Mouse (Mus musculus): ENCODE results near the gene AC109138.7.
A peak's percentile ranks its signal among the peaks of the same experiment; 100 is the strongest.

The AC109138.7 gene

DNA sequence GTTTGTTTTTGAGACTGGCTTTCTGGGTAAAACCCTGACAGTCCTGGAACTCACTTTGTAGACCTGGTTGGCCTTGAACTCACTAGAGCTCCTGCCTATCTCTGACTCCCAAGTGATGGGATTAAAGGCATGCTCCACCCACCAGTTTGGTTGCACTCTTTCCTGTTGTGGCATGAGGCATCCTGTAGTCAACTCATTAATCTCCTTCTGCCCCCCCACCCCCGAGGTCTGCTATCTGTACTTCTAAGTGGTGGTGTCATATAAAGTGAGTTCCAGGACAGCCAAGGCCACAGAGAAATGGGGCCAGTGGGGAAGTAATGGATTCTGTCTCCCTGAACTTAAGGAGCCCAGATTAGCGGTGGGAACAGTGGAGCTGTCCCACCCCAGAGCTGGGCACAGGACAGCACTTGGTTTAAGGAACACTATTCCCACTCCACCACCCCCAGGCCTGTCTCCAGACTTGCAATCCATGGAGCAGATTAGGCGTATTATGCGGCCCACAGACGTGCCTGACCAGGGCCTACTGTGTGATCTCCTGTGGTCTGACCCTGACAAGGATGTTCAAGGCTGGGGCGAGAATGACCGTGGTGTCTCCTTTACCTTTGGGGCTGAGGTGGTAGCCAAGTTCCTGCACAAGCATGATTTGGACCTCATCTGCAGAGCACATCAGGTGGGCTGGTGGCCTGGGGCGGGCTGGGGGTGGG lies 20.0 kb upstream of the AC109138.7 start:
- DNase-seq: no peak

DNA sequence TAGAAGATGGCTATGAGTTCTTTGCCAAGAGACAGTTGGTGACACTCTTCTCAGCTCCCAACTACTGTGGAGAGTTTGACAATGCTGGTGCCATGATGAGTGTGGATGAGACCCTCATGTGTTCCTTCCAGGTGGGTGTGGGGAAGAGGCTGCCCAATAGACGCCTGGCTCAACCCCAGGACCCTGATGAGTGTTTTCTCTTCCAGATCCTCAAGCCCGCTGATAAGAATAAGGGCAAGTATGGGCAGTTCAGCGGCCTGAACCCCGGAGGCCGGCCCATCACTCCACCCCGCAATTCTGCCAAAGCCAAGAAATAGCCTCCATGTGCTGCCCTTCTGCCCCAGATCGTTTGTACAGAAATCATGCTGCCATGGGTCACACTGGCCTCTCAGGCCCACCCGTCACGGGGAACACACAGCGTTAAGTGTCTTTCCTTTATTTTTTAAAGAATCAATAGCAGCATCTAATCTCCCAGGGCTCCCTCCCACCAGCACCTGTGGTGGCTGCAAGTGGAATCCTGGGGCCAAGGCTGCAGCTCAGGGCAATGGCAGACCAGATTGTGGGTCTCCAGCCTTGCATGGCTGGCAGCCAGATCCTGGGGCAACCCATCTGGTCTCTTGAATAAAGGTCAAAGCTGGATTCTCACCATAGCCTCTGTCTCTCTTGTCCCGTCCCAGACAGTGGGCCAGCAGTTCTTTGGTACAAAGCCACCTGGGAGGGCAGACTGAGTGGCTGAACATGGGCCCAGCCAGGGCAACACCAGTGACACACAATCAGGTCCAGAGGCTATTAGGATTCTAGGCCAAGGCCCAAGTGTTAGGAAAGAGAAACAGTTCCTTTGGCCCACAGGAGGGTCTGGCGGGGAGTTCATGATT lies 19.1 kb upstream of the AC109138.7 start:
- no peak for DNase-seq

DNA sequence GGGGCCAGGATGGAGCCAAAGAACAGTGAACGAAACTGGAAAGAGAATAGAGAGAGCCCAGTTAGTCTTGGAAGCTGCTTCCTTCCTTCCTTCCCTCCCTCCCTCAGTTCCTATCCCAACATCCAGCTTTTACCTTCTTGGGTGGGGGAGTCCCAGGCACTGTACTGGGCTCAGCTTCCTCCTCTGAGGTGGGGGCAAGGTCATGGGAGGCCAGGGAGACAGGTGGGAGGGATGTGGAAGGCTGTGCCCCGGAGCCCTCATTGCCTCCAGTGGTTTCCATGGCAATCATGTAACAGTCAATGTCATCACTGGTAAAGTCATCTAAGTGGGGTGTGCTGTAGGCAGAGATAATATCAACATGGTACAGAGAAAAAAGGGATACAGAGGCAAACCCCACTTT lies 18.1 kb upstream of the AC109138.7 start:
- DNase-seq: no peak

DNA sequence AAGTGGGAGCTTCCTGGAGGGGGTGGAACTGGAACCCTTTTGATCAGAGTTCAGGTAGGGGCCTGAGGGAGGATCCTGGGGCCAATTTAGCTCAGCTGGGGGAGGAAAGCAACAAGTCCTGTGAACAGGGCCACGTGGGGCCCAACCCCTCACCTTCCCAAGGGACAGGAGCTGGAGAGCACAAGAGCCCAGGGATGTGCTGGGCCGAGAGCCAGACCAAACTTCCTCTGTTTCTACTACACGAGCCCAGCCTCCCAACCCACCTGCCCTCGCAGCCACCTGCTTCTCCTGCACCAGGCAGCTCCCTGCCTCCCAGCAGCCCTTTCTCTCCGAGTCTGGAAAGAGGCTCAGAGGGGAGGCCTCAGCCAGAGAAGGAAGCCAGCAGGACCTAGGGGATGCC lies 17.6 kb upstream of the AC109138.7 start:
- DNase-seq: no peak

DNA sequence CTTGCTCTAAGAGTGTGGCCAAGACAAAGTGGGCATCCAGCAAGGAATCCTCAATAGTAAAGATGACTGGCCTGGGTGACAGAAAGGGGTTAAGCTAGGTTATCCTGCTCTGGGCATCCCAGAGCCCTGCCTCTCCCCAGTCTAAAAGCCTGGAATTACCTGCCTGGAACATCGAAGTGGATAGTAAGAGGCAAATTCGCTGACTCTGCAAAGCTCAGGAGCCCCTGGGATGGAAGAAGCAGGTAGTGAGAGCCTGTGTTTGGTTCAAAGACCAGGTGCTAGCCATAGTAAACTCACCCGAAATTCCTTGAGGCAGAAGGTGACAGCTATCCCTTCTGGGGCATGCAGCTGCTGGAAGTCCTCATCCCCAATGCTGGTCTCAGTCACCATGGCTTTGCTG lies 17.0 kb upstream of the AC109138.7 start:
- no peak for DNase-seq

DNA sequence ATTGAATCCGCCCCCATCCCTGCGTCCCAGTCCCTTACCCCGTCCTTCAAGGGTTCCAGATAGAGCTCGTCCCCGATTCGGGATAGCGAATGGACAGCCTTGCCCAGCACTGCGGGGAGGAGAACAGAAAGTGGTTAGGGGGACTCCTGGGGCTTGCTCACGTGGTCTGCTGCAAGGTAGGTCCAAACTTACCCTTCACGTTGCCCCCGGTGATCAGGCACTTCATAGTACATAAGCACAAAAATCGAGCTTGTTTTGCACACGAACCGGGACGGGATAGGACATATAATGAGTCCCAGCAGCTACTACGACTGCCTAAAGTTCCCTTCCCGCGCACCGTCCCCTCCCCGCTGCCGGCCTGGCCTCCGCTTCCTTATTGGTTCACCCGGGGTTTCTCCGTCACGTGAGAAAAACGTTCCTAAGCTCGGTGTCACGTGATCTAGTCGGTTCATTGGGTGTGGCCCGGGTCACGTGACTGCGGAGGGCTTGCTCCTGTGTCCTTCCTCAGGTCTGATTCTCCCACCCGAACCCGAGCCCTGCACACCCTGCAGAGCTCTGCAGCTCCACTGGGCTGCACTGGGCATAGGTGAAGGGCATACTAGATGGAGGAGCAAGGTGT lies 12.8 kb upstream of the AC109138.7 start, which contains the start of gene Rad9a:
Rad9a (minus strand) TSS at position 372 of the 619 bp plus-strand sequence.
- DNase-seq: peak; percentile 98

DNA sequence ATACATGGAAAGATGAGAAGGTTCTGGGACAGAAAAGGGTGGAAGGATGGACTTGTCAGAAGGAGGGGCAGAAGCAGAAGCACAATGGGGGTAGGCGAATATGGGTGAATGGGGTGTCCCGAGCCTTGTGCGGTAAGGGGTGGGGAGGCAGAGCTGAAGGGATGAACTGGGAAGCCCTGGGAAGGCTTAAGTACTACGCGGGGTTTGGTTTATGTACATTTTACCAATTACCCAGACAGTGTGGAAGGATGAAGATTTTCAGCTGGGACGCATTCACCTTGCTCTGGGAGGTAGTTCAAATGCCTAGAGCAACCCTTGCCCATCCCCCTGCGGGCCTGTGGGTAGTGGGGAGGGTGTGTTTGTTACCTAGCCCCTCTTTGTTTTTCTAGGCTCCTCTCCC lies 12.0 kb upstream of the AC109138.7 start:
- DNase-seq: no peak

DNA sequence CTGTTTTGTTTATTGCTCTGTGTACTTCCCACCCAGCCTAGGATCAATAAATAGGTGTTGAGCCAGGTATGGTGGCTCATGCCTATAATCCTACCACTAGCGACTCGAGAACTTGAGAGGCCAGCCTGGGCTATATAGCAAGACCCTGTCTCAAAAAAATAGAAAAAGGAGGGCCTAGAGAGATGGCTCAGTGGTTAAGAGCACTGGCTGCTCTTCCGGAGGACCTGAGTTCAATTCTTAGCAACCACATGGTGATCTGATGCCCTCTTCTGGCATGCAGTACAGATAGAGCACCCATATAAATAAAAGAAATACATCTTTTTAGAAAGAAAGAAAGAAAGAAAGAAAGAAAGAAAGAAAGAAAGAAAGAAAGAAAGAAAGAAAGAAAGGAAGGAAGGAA lies 11.0 kb upstream of the AC109138.7 start:
- DNase-seq: no peak

DNA sequence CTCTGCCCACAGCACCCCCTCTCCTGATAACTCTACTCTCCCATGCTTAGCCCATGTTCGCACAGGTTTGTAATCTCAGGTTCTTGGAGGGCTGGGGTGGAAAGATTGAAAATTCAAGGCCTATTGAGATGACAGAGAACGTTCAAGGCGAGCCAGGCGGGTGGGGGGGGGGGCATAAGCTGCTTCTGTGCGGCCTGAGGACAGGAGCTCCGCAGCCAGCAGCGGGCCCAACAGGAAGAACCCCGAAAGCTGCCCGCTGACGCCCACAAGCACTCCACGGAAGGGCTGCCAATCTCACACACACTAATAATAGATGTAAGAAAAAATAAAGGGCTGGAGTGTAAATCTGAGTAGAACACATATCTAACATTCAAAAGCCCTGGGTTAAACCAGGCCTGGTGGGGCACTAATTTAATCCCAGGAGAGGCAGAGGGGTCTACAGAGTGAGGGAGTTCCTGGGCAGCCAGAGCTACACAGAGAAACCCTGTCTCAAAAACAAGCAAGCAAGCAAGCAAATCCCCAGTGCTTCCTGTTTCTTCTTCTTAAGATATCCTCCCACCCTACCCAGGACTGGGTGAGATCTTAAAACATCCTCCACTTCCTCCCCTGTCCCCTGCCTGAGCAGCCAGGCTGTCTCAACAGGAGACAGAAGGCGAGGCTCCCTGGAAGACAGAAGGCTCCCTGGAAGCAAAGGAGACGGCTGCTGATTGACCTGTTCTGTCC lies 10.4 kb upstream of the AC109138.7 start:
- no peak for DNase-seq

DNA sequence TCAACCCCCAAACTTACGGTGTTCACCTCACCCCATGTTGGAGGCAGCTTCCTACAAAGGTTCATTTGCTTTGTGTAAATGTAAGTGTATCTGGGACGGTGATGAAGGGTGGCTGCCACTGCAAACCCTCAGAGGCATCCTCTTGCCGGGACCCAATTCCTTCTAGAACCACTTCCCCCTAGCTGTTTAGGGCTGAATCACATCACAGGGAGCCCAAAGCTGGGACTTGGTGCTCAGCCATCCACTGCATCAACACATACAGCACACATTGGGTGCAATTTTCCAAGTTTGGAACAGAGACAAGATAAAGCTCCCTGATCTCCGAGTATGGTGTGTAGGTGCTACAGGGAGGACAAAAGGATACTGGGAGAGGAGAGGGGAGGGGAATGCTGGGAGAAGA lies 9.3 kb upstream of the AC109138.7 start:
- no peak for DNase-seq

DNA sequence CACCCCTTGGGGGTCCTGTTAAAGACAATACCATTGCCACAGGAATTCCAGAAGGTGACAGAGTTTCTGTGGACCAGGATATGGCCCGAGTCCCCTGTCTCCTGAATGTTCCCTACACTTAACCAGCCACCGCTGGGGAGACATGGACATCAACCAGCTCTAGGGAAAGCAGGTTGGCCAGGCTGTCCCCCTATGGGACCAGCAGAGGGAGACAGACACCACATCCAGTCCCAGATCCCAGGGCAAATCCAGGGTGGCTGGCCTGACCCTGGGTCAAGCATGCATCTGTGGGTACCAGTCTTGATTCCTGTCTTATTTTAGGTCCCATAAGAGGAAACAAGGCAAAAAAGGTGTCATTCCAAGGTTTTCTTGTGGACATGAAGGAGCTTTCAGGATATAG lies 7.2 kb upstream of the AC109138.7 start:
- peak; percentile 89 for DNase-seq

DNA sequence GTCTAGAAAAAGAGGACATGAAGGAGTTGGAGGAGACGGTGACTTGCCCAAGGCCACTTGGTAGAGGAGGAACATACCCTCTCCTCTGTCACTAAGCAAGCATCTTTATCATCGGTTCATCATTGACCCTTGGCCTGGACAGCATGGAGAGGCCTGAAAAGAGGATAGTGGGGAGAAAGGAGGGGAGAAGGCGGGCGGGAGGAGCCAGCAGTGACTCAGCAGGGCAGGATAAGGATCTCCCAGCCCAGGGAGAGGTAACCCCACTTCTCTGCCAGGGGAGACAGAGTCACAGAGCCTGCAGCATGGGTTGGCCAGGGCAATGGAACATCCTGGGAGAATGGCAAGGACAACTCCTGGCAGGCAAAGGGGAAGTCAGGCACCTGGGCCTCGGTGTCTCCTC lies 5.6 kb upstream of the AC109138.7 start:
- no peak for DNase-seq

DNA sequence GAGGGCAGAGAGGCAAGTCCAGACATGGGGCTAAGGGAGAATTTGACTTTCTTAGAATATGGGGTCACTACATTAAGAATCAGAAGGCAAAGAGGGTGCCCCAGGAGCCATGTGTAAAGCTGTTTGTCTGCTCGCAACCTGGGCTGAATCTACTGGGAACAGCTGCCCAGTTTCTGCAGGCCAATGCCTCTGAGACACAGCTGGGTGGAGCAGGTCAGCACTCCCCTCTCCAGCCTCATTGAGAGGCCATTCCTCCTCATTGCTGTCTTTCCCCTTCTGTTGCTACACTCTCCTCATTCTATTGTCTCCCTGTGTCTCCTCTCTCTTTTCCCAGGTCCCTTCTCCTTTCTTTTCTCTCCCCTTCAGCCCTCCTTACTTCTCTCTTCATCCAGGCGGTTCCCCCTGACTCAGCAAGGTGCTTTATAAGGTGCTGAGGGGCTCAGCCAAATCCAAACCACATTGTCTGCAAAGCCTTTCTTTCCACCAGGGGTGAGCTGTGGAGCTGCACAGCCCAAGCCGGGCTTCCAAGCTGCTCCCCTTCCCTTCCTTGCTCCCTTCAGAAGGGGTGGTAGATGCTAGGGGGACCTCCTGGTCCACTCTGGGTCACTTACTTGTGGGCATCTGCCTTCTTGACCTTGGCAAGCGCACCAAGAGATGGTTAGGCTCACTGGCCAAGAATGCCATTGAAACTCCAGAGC lies 2.1 kb upstream of the AC109138.7 start:
- DNase-seq: no peak

DNA sequence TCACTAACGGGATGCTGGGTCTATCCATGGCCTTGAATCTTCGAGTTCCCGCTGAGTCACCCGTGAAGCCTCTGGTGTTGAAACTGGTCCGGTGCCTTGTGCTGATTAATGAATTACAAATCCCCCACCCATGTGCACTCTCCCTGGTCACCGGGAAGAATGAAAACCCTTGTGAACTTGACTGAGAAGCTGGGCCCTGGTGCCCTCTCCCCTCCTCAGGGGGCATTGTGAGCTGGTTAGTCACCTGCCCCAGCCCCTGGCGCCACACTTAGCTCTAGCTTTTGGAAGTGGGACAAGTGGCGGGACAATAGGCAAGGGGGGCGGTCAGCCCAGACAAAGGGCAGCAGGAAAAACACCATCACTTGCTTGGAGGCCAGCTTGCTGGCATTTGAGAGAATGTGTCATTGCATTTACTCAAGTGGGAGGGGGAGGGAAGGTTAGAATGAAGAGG lies 608 bp upstream of the AC109138.7 start:
- DNase-seq: peak; percentile 79

DNA sequence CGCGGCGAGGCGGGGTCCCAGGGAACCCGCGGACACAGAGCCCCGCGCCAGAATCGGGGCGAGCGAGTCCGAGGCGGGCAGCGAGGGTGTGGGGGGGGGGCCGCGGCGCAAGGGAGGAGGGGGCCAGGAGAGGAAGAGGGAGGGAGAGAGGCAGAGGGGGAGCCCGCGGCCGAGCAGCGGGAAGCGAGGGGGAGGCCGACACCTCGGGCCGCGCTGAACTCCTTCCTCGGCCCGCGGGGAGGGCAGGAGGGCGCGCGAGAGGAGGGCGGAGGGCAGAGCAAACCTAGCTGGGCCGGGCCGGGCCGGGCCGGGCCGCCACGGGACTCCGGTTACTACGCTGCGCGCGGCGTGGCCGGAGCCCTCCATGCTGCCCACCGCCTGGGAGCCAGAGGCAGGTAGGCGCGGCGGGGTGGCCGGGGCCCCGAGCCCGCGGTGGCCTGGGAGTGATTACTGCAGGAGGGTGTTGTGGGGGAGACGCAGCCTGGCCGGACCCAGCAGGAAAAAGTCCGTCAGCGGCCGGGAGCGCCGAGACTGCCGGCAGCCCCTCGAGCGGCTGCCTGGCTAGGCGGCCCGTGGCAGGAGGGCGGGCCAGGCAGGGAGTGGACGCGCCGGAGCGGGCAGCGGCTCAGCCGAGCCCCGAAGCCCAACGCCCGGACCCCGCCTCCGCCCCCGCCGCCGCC lies 754 bp downstream of the AC109138.7 start:
- DNase-seq: no peak

DNA sequence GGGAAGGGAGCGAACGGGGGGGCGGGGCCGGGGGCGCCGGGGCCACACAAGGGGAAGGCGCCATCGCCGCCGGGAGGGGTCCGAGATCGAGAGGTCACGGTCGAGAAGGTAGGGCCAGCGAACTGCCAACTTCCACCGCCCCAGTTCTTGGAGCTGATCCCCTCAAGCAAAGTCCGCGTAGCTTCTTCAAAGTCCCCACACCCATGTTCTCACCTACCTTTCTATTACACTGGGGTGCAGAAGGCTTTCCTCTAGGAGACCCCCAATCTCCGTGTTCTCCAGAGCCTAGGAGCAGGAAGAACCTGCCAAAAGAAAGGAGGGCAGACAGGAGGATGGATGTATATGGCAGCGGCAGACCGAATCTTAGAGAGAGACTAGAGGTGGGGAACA lies 1.3 kb downstream of the AC109138.7 start:
- DNase-seq: no peak

DNA sequence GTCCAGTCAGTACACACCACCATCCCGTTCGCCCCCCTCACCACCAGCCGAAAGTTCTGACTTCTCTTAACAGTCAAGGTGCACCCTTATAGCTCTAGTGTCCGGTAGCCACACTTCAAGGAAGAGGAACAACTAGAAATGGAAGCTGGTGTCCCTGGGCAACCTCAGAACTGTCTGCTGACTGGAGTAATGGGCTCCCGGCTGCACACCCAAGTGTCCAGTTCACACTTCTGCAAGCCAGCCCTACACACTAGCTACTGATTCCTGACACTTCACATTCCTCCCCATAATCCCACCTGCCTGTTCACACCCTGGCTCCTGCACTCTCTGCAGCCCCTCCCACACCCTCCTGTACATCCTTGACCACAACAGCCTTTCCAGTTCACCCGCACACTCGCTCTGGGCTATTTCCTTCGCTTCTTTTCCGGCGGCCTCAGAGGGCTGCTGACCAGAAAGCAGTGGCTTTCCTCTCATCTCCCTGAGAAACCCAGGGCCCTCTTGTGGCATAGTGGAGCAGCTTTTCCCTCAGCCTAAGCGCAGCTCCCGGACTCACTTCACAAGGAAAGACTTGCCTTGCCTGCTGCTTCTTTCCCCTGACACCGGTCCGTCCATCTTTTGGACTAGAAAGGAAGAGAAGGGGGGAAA lies 2.0 kb downstream of the AC109138.7 start:
- DNase-seq: peak; percentile 53

DNA sequence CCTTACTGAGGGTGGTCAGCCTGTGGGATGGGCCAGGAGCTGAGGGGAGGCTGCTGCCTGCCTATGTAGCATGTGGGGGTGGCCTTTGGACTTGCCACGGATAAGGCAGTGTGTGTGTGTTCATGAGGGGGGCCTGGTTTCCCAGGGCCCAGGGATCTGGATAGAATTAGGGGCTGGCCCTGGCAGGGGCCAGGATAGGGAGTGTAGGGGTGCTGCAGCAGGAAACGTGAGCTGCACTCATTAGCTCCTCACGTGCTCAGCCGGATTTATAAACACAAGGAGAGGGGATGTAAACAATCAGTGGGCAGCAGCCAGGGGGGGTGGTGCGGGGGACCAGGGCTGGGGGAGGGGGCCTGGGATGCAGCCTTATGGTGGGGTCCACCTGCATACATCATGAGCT lies 3.0 kb downstream of the AC109138.7 start:
- DNase-seq: no peak

DNA sequence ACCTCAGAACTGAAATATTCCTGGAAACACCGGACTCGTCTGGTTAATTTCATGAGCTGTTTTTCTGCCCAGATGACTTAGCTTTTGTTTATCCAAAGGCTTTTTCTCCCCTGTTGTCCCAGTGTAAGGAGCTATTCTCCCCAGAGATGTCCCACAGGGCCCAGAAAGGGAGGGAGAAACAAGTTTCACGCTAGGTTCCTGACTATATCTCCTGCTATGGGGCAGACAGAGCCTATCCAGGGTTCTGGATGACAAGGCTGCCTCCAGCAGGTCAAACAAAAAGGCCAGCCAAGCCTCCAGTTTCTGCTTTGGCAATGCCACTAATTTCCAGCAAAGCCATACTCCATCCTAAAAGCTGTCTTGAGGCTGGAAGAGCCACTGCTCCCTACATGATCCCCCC lies 3.7 kb downstream of the AC109138.7 start:
- DNase-seq: no peak

DNA sequence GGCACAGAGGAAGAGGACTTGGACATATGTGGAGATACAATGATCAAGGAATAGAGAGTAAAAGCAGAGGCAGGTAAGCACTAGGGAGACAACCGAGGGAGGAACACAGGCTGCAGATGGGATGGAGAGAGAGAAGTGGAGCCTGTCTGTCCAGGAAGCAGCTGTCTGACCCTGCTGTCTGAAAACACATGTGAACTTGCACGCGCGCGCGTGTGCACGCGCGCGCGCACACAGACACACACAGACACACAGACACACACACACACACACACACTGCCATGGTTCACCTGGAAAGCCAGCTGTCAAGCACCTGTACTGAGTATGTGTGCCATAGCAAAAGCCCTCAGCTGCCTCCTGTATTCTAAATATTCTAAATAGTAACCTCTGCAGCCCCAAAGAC lies 4.1 kb downstream of the AC109138.7 start:
- DNase-seq: no peak

DNA sequence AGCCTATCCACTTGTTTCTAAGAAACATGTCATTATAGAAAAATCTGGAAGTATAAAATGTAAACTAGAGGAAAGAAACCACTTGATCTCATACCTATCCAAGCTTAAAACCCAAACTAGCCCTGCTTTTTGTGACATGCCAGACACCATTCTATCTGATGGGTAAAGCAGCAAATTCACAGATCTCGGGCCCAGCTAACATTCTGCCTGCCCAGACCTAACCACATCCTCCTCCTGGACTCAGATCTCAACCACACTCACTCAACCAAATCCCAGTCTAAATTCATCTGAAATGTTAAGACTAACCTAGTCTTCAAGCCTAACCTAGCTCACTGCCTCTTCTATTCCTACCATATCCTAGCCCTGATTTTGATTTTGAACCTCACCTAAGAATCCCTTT lies 4.6 kb downstream of the AC109138.7 start:
- DNase-seq: no peak
